Mouse (Mus musculus) embryo, embryonic 10.5 days (tissue): Measurements from ENCODE around the gene R3hdm4.
A peak's percentile ranks its signal among the peaks of the same experiment; 100 is the strongest.

Experiments used
- DNase-seq: peaks from one replicate; pipeline ENCODE4 v3.0.0-alpha.2; 2015; ENCODE audit warnings: low spot score

R3hdm4 gene

DNA sequence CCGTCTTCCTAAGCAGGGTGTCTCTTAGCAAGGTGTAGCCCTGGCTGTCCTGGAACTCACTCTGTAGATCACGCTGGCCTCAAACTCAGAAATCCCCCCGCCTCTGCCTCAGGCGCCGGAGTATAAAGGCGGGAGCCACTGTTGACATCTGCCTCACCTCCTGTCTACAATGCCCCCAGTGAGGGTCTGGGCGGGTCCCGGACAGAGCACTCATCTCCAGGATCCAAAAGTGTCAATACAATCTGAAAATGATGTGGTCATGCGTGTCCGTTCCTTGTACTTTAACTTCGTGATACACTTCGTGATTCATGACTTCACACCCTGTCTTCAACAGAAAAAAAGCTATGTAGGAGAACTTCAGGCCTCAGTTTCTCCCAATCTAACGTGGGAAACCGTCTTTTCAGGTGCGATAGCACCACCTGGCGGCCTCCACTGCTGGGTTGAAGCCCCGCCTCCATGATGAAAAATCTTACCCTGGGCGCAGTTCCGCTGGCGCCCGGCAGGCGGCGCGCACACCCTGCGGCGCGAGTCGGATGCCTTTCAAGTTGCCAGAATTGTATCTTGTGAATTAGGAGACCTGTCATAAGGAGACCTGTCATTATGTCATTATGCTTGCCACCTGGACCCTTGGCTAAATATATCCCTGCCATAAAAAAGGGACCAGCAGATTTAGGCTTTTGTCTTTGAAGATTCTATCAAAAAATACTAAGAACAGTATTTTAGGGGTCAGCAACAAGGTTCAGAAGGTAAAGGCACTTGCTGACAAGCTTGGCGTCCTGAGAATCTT lies 4.2 kb upstream of the R3hdm4 start:
- peak; percentile 91 for DNase-seq

DNA sequence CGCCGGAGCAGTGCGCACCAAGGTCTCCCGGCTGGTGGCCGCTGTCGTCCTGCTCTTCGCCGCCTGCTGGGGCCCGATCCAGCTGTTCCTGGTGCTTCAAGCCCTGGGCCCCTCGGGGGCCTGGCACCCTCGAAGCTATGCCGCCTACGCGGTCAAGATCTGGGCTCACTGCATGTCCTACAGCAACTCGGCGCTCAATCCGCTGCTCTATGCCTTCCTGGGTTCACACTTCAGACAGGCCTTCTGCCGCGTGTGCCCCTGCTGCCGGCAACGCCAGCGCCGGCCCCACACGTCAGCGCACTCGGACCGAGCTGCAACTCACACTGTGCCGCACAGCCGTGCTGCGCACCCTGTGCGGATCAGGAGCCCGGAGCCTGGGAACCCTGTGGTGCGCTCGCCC lies 564 bp upstream of the R3hdm4 start:
- no peak for DNase-seq

DNA sequence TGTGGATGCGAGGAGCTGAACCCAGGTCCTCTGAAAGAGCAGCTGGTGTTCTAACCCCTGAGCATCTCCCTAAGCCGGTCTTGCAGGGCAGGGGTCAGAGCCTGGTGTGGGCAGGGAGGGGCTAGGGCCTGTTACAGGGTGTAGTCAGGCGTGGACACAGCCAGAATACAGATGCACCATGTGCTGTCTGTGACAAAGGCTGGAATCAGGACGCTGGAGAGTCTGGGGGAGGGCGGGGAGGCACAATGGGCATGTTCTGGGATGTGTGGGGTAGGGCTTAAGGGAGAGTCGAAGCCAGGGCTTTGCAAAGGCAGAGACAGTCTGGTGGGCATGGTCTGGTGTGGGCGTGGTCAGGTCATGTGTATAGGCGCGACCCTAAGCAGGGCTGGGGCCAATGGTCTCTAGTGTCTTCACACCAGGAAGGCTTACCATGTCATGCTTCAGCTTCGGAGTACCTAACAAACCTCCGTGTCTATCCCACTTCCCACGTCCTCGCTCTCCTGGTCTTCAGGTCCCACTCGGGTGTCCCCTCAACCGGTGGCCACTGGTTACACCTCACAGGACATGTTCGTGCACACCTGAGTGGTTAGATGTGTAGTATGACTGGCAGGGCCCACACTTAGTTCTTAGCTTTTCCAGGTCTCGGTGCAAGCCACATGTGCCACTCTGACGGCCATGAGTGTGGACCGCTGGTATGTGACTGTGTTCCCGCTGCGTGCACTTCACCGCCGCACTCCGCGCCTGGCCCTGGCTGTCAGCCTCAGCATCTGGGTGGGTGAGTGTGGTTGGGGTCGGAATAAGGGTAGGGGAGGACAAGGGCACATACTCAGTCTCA lies 735 bp downstream of the R3hdm4 start:
- no peak for DNase-seq

DNA sequence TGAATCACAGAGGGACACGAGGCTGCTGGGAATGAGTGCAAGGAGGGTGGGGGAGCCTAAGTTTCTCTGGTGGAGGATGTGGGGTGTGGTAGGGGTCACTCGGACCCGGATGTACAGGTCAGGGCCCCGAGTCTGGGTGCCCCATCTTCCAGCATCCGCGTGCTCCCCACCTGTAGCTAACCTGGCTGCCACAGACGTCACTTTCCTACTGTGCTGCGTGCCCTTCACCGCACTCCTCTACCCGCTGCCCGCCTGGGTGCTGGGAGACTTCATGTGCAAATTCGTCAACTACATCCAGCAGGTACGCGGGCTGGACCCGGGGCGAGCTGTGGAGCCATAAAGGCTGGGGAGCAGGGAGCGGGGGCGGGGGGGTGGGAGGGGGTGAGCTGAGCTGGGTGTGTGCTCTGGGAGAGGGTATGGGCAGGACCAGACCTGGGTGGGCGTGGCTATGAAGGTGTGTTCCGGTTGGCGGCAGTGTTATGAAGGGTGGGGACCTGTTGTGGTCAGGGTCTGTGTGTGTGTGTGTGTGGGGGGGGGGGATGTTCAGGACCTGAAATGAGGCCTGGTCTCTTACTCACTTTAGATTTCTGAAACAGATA lies 1.7 kb downstream of the R3hdm4 start:
- no peak for DNase-seq

GRCm38 (mm10) chr10:79918231-79919078 lies 2.6 kb downstream of the R3hdm4 start:
- no peak for DNase-seq

DNA sequence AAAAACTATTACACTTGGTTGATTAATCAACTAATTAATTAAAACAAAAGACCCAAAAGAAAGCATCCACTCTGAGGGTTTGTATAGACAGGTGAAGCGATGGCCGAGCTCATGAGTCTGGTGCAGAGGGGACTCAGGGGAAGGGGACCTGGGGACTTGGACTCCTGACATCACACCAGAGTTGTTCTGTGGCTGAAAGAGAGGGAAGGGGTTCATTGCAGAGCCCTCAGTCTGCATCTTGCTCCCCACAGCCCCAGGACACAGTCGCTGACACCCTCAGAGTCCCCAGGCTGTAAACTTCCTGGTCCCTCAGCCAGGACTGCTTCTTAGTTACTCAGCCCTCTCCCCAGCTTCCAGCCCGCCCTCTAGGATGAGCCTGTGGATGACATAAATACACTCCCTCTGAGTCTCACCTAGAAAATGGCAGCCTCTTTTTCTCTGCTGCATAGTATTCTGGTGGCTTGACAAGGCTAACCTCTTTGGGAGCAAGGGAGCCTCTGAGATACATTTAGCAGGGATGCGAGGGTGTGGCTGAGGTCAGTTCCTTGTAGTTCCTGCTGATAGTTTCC lies 3.4 kb downstream of the R3hdm4 start:
- DNase-seq = no peak

- DNase-seq = peak; percentile 89
Observed at GRCm38 (mm10) chr10:79916808-79917531, 4.0 kb downstream of the R3hdm4 start, which contains the start of gene Kiss1r. Kiss1r (plus strand) TSS chr10:79916971.

DNA sequence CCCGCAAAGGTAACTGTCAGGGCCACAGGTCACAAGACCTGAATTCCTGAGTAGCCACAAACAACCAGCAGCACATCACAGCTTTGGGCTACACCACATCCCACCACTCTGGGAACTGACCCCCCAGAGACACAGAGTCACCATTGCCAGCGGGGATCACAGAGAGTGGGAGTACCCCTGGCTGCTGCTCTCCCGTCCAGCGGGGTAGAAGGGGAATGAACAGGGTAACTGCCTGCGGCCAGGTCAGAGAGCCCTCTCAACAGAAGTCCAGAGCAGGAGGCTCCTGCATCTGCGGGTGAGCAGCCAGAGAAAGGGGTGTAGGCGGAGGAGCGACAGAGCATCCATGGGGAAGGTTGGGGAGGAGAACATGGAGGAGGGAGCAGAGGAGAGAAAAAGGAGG lies 4.9 kb downstream of the R3hdm4 start:
- no peak for DNase-seq

DNA sequence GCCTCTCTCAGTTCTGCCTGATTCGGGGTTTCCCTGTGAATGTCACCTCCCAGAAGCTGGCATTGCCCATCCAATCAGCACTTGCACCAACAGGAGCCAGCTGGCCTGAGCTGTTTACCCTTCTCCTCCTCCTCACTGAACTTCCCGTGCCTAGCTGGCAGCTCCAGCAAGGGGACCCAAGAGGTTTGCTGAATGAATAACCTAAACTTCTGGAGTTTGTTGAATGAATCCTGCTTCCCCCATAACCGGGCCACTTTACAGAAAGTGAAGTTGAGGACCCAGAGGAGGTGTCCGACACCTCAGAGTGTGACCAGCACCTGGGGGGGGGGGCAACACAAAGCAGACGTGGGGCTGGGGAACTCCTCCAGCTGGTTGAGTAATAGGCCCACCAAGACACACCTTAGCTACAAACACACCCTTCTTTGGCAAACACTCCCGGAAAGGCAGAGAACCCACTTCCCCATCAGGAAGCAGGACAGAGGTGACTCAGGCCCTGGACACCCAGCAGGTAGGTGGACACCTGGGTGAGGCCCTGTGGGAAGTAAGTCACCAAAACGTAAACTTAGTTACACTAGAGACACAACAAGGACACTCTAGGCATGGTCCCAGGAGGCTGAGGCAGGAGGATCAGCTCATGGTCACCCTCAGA lies 5.9 kb downstream of the R3hdm4 start:
- no peak for DNase-seq

GRCm38 (mm10) chr10:79914131-79914947 lies 6.7 kb downstream of the R3hdm4 start:
- no peak for DNase-seq

DNA sequence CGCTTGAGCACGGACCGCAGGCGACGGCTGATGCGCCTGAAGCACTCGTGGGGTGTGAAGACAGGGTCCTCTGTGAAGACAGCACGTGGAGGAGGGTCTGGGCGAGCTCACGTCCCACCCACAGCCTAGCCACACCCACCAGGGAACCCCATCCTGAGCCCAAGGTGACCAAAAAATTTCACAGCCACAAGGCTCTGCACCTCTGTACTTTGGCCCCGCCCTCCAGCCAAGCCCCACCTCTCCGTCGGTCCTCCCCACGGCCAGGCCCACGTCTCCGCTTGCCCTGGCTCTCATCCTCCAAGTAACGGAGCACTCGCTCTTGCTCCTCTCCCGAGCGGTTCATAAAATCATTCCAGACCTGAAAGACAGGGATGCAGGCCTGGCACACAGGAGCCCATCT lies 8.6 kb downstream of the R3hdm4 start:
- DNase-seq = no peak

DNA sequence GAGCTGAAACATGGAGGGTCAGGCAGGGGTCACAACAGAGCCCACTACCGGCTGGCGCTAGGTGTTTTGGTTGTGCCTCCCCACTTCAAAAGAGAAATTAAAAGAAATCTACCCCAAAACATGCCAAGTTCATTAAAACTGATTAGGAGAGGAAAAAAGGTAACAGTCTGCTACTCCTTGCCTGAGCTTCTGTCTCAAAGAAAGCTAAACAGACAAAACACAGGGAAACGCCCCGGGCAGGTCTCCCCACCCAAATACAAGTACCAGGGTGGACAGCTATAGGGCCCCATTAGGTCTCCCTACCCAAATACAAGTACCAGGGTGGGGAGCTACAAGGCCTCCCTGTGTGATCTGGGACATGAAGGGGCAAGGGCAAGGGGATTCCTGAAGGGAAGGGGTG lies 10.5 kb downstream of the R3hdm4 start, which contains the start of gene Gm26602:
Gene Gm26602 (plus strand): TSS at position 301 of the 400 bp plus-strand sequence.
- DNase-seq = no peak

DNA sequence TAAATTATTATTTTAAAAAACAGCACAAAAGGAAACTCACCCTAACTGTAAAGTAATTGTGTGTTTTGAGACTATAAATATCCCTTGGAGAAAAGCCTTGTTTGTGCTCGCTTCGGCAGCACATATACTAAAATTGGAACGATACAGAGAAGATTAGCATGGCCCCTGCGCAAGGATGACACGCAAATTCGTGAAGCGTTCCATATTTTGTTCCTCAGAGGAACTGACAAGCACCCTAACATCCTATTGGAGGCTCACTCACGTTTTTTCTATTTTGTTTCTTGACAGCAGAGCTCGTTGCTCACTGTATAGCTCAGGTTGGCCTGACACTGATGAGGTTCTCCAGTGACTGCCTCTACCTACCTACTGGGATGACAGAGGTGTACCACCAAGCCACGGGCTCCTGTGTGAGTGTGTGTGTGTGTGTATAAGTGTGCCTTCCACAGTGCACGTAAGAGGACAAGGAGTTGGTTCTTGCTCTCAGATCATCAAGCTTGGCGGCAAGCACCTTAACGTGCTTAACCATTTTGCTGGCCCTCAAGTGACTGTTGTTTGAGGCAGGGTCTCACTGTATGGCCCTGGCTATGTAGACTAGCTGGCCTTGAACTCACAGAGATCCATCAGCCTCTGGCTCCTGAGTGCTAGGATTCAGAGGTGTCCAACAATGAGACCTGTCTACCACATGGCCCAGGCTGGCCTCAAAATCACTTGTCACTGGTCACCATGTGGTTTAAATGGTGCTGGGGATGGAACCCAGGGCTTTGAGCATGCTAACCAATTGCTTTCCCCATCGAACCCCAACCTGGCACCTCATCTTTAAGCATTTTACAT lies 11.7 kb downstream of the R3hdm4 start:
- DNase-seq = no peak

DNA sequence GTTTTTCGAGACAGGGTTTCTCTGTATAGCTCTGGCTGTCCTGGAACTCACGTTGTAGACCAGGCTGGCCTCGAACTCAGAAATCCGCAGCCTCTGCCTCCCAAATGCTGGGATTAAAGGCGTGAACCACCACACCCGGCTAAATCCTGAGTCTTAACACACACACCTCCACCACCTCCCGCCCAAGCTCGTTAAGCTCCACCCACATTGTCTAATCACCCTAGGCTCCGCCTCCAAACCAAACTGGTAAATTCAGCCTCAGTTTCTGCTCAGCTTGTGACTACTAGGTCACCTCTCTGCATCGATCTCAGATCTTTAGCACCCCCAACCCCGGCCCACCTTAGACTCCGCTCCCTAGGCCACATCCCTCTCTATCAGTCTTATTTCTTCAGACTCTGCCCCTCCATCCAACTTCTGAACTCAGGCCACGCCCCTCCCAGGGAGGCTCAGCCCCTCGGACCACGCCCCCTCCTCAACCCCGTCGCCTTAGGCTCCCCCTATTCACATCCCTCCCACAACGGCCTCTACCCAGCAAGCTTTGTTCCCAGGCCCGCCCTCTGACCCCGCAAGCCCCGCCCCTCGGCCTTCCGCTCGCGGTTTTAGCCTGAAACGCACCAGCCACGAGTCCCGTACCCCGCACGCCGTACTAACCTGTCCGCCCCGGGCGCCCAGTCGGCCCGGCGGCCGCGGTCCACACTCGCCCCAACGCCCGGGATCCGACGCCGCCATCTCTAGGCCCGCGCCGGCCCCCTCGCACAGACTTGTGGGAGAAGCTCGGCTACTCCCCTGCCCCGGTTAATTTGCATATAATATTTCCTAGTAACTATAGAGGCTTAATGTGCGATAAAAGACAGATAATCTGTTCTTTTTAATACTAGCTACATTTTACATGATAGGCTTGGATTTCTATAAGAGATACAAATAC lies 12.6 kb downstream of the R3hdm4 start, which contains the start of gene Med16:
Gene Med16 (minus strand): TSS at position 757 of the 925 bp plus-strand sequence.
- peak; percentile 98 for DNase-seq

DNA sequence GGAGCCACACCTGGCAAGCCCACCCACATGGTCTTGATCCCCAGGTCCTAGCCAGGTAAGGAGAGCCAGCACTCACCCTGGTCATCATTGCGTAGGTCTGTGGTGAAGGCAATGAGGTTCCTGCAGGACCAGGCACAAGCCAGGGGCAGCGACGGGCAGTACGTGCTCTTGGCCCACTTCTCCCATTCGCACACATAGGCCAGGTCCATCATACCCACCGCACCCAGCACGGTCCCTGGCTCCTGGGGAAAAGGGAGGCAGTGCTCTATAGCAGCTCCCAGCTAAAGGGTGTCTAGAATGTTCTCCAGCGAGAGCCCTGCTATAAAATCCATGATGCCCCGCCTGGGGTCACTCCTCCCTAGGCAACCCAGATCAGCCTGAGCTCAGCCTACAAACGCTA lies 13.6 kb downstream of the R3hdm4 start:
- no peak for DNase-seq

DNA sequence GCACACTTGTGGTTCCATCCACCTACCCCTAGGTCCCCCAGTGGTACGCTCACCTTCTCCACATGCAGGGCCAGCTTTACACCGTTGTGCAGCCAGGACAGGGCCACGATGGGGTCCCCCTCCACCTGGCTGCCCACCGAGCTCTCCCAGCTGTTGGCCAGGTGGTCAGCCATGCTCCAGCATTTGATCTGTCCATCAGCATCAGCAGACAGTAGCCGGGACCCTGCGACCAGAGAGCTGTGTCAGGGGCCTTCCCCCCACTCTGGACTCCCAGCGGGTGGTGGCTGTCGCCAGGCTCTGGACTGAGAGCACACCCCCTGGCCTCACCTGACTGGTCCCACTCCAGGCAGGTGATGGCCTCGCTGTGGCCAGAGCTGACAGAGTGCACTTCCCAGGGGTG lies 14.3 kb downstream of the R3hdm4 start:
- no peak for DNase-seq

DNA sequence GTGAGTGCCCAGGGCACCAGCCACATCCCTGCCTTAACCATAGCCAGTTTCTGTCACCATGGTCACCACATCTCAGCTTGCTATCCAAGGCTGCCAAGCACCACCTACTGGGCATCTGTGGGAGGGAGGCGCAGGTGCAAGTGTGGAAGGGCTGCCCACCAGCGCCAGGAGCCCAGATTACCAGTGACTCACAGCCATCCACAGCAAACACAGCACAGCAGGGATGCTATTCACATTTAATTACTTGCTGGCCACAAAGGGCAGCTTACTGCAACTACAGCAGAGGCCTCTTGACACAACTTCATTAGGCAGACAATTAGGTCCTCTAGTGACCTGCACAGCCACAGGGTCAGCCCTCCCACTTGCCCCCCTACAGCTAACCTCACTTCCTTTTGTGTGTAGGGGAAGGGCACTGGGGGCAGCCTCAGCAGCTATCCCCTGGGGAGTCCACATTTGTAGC lies 20.0 kb downstream of the R3hdm4 start:
- no peak for DNase-seq
